Mouse (Mus musculus): Measurements from ENCODE around the gene D930048N14Rik. TPM values are rescaled to one million over a fixed set of nuclear protein-coding genes. Genes with fewer than 3 reads are reported as not detected.

The D930048N14Rik gene
- total and polyA plus RNA-seq, 3 experiments, result 0.38 to 1.5 (median 0.81) TPM

DNA sequence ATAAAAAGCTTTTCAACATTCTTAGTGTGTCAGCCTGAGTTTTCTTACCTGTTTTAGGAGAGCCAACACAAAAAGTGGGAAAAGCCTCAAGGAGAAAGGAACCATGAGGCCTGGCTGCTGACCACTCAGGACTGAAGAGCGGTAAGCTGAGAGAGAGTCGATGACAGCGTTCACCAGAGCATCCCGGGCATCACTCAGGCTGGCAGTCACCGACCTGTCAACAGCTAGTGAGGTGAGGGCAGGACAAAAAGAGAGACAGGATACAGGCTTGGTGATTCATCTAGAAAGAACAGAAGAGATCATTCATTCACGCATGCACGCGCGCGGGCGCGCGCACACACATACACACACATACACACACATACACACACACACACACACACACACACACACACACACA is 56.3 kb downstream of the D930048N14Rik start (continued):
- TF ChIP-seq USF1 (IDR thresholded peaks at IDR 0.05; ENCODE audit: low read depth, low read length) (no peak), ETS1 (conservative IDR thresholded peaks at IDR 0.05; ENCODE audit: low read depth, low read length) (no peak), NELFE (IDR thresholded peaks at IDR 0.05; ENCODE audit: low read depth, low read length) (no peak)

Other genes starting within 250 kb of the D930048N14Rik start
- gene Phykpl, start 66.2 kb upstream of the D930048N14Rik start, total RNA-seq (2012; rRNA removed), result 30.9 and 40.5 TPM in 2 replicates
- gene Phykpl, start 66.2 kb upstream of the D930048N14Rik start, total RNA-seq (2014; rRNA removed), result 19.4 and 25.2 TPM in 2 replicates
- 39.6 and 44.0 TPM in 2 replicates for gene Phykpl, start 66.2 kb upstream of the D930048N14Rik start, polyA plus RNA-seq (2012; ENCODE audit: insufficient read length, low read depth)
- gene Hnrnpab, start 44.1 kb upstream of the D930048N14Rik start, total RNA-seq (2012; rRNA removed), result 893 and 1,222 TPM in 2 replicates
- gene Hnrnpab, start 44.1 kb upstream of the D930048N14Rik start, total RNA-seq (2014; rRNA removed), result 1,100 and 1,160 TPM in 2 replicates
- 2,181 and 2,430 TPM in 2 replicates for gene Hnrnpab, start 44.1 kb upstream of the D930048N14Rik start, polyA plus RNA-seq (2012; ENCODE audit: insufficient read length, low read depth)
- gene Nhp2, start 31.2 kb upstream of the D930048N14Rik start, total RNA-seq (2012; rRNA removed), result 489 and 641 TPM in 2 replicates
- 649 and 722 TPM in 2 replicates for gene Nhp2, start 31.2 kb upstream of the D930048N14Rik start, total RNA-seq (2014; rRNA removed)
- gene Nhp2, start 31.2 kb upstream of the D930048N14Rik start, polyA plus RNA-seq (2012; ENCODE audit: insufficient read length, low read depth), result 847 and 914 TPM in 2 replicates
- gene Rmnd5b, start 15.1 kb upstream of the D930048N14Rik start, total RNA-seq (2012; rRNA removed), result 46.6 and 46.7 TPM in 2 replicates
- 39.0 and 41.1 TPM in 2 replicates for gene Rmnd5b, start 15.1 kb upstream of the D930048N14Rik start, total RNA-seq (2014; rRNA removed)
- gene Rmnd5b, start 15.1 kb upstream of the D930048N14Rik start, polyA plus RNA-seq (2012; ENCODE audit: insufficient read length, low read depth), result 59.5 and 60.2 TPM in 2 replicates
- gene N4bp3, start 112 bp upstream of the D930048N14Rik start, total RNA-seq (2012; rRNA removed), result 19.7 and 21.2 TPM in 2 replicates
- 17.8 and 19.1 TPM in 2 replicates for gene N4bp3, start 112 bp upstream of the D930048N14Rik start, total RNA-seq (2014; rRNA removed)
- gene N4bp3, start 112 bp upstream of the D930048N14Rik start, polyA plus RNA-seq (2012; ENCODE audit: insufficient read length, low read depth), result 22.1 and 25.4 TPM in 2 replicates
- 41.8 and 45.1 TPM in 2 replicates for gene 0610009B22Rik, start 37.9 kb downstream of the D930048N14Rik start, total RNA-seq (2012; rRNA removed)
- 68.1 and 68.5 TPM in 2 replicates for gene 0610009B22Rik, start 37.9 kb downstream of the D930048N14Rik start, total RNA-seq (2014; rRNA removed)
- gene 0610009B22Rik, start 37.9 kb downstream of the D930048N14Rik start, polyA plus RNA-seq (2012; ENCODE audit: insufficient read length, low read depth), result 28.8 and 34.6 TPM in 2 replicates
- gene Sec24a, start 112.7 kb downstream of the D930048N14Rik start, total RNA-seq (2012; rRNA removed), result 6.3 and 7.2 TPM in 2 replicates
- 4.6 and 5.5 TPM in 2 replicates for gene Sec24a, start 112.7 kb downstream of the D930048N14Rik start, total RNA-seq (2014; rRNA removed)
- 12.0 and 16.8 TPM in 2 replicates for gene Sec24a, start 112.7 kb downstream of the D930048N14Rik start, polyA plus RNA-seq (2012; ENCODE audit: insufficient read length, low read depth)
- gene Sar1b, start 112.7 kb downstream of the D930048N14Rik start, total RNA-seq (2012; rRNA removed), result 79.3 and 91.9 TPM in 2 replicates
- 258 and 264 TPM in 2 replicates for gene Sar1b, start 112.7 kb downstream of the D930048N14Rik start, total RNA-seq (2014; rRNA removed)
- 129 and 171 TPM in 2 replicates for gene Sar1b, start 112.7 kb downstream of the D930048N14Rik start, polyA plus RNA-seq (2012; ENCODE audit: insufficient read length, low read depth)
- gene Jade2, start 206.7 kb downstream of the D930048N14Rik start, total RNA-seq (2012; rRNA removed), result 51.4 and 58.2 TPM in 2 replicates
- gene Jade2, start 206.7 kb downstream of the D930048N14Rik start, total RNA-seq (2014; rRNA removed), result 21.9 and 25.6 TPM in 2 replicates
- 50.3 and 60.1 TPM in 2 replicates for gene Jade2, start 206.7 kb downstream of the D930048N14Rik start, polyA plus RNA-seq (2012; ENCODE audit: insufficient read length, low read depth)